Mouse (Mus musculus): ENCODE measurements at regions not wholly inside any gene's neighbourhood (a gene's known extent, or its start where the extent isn't known, plus 50 kb on each side); places are given as distances from the start of the nearest gene placed in this dataset.
A peak's percentile ranks its signal among the peaks of the same experiment; 100 is the strongest.

GRCm38 (mm10) chr8:92427801-92428200 is 70.4 kb downstream of the Irx5 start:
- DNase-seq = no peak

DNA sequence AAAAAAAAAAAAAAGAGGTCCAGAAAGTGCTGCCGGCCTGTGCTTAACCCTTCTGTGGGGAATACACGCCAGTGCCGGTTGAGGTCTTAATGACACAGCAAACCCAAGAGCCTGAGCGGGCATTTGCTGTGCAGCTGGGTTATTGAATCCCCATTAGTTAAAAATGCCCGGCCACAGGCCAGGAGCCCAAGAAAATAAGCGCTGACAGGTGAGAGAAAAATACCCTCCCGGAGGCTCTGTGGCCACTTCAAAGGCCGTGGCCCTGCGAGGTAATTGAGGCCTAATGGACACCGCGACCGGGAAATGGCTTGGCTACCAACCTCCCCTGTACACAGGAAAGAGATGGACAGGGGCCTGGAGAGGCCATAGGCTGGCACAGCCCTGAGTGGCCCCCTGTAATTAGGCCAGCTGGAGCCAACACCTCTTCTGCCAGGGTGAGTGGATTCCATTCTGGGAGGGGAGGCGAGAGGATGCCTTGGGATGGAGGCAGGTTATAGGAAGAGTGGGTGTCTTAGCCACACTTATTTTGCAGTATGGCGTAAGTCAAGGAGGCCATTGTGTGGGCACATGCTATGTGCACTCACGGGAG is 79.7 kb downstream of the Irx5 start:
- no peak for DNase-seq

- no peak for DNase-seq
Observed at GRCm38 (mm10) chr8:92438294-92438693, 80.9 kb downstream of the Irx5 start.

DNA sequence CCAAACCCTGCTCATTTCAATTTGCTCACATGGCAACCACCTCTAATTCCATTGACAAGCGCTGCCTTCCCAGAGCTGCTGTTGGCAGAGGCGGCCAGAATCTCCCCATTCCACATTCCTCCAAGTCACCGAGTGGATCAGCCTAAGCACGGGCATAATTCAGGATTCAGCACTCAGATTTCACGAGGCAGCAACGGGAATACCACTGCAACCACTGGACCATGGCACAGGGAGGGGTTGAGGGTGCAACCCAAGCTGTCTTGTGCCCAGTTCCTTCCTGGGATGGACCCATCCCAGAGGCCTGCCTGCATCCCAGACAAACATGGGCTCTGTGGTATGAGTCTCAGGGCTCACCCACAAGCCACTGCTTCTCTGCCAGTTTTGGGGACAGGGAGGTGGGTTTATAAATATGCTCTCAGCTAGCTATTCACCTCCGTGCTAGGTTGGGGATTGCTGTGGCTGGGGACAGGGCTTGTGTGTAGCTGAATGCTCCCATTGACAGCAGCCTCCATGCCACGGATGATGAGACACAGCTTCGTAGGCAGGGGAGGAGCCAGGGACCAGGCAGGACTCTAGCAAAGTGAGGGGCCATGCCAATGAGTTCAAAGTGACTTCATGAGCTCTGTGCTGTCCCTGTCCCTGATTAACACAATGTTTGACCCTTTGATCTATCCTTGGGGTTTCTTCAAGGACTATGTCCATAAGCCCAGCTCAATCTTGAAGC is 82.5 kb downstream of the Irx5 start:
- no peak for DNase-seq

DNA sequence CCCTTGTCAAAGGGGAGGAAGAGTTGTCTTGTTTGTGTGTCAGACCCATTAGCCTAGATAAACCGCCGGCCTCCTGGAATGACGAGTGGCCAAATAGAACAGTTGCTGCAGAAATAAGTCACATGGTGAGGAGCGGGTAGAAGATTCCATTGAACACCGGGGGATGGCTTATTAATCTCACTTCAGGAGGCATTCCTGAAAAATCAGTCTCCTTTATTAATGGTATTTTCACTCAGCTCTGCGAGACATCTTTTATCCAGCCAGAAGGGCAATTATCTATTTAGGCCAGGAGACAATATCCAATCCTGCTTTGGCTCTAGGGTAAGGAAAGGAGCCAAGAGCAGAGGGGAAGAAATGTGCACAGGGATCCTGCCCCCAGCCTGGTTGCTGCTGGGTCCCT is 84.7 kb downstream of the Irx5 start:
- DNase-seq = no peak

DNA sequence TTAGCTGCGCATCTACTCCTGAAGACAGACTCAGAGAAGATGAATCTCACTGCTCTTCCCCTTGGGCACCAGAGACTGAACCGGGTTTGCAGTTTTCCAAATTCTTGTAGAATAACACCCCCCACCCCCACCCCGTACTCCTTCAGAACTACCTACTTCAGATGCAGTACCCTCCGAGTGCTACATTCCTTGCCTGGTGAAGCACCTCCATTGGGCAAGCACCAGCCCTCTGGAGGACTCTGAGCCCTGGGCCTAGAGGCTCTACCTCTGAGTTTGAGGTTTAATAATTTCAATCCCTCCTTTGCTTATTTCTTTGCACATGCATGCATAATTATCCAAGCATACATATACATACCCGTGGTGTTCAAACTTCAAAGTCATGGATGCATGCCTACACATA is 101.9 kb downstream of the Irx5 start:
- no peak for DNase-seq

DNA sequence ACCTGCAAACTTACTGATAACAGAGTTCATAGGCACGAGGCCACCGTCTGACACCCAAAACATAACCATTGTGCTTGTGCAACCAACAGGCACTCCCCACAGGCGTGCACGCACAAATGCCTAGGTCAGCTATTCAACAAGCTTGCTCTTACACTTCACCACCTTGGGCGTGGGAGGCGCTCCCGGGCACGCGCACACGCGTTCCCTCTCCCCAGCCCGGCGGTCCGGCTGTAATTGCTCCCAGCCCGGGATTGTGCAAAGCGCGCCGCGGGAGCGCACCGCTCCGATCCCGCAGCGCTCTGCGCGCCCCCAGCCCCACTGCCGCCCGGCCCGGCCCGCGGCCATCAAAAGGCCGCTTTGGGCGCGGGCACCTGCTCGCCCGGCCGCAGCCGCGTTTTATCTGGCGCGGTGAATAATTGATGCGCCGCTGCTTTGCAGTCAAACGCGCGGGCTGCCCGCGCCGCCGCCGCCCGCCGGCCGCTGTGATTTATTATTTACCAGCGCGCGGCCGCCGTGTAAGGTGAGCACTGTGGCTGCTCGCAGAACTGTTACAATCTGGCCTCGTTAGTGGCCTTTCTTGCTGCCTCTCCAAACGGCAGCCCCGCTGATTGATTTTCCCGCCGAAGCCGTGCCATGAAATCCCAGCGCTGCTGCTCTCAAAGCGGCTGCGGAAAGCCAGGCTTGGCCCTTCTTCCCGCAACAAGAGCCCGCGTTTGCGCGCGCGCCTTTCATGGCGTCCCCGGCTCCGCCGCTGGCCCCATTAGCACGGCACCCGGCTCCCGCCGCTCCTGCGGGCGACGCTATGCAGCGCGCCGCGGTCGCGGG is 102.9 kb downstream of the Irx5 start:
- DNase-seq = peak; percentile 7

DNA sequence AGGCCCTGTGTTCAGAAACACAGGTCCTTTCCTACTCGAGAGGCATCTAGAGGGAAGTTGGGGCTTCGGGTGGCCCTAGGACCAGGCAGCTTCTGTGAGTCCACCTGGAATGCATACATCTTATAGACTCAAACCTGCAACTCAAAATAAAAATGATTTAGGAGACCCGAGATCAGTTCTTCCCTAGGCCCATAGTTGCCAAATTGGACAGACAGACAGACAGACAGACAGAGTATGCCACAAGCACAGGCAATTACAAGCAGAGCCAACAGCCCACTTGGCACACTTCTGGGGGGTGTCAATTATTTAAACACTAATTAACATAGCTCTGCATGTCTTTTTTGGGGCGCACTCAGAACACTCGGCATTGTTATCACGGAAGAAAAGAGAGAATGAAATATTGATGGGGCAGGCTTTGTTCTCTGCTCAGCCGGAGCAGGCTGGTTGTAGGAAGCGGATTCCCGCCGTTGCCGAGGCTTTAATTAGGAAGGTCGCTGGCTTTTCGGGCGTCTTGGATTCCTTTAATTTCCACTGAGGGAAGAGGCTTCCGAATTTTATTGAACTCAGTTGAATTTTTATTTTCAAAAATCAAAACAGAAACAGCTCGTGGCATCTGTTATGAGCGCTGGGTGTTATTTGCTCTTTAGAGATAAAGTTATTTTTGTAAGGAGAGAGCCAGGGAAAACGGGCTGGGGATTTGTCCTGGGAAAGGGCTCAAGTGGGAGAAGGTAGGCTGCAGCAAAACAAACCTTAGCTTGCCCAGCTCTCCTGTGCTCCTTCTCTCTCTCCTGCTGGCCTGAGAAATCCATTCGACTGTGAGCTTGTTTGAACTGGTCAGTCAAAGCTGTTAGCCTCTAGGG is 111.9 kb downstream of the Irx5 start:
- no peak for DNase-seq

GRCm38 (mm10) chr8:92472257-92472656 is 114.8 kb downstream of the Irx5 start:
- no peak for DNase-seq

DNA sequence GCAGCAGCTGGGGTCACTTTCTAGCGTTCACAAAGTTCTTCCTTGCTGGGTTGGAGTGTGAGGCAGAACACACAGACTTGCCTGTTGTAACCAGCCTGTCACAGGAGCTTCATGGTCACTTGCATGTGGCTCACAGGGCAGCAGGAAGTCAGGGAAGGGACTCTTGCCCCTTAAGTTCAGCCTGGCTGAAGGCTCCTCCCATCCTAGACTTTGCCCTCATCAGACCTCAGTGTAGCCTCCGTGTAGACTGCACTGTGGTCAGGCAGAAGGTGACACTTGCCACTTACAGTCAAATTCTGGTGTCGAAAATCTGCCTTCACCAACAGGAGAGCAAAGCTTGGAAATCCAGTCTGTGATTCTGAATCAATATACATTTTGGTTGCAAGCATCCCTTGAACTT is 115.4 kb downstream of the Irx5 start:
- no peak for DNase-seq

GRCm38 (mm10) chr8:92482393-92482792 is 125.0 kb downstream of the Irx5 start:
- DNase-seq = no peak

GRCm38 (mm10) chr8:92483055-92483765 is 125.8 kb downstream of the Irx5 start:
- peak; percentile 13 for DNase-seq

DNA sequence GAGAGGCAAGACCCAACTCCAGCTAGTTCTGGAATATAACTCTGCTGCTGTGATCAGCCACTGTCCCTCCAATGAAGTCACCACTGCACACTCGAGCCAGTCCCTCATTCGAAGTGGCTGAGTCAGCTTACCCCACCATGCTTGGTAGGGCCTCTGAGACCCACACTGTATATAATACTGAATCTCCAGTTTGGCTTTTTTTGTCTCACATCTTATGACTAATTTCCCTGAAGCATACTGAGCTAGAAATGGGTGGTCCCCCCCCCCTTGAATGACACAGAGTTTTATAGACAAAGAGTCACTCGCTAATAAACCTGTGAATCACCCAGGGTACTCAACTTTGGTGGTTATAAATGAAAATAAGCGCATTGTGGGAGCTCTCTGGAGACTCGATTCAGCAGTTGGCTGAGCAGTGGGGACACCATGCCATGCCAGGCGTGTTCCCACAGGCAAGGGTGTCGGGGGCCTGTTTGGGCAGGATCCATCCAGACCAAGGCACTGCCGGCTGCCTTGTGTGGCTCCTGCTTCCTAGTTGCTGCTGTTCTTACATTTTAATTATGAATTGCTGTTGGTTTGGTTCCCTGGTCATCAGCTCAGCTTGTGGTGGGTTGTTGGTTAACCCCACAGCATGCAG is 131.2 kb downstream of the Irx5 start:
- no peak for DNase-seq

DNA sequence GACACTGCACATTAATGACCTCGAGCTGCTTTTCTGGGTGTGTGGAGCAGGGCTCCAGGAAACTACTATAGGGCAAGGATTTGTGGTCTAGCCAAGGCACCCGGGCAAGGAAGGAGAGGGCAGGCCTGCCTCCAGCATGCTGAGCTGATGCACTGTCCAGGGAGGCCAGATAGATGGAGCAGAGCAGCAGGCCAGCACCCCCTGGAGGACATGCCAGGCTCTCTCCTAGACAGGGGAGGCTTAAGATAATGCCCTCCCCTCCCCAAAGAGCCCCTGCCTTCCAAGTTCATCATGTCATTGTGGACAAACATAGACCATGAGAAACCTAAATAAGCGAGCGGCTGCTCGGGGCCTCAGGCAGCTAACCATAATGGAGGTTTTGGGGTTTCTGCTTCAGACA is 134.1 kb downstream of the Irx5 start:
- no peak for DNase-seq

DNA sequence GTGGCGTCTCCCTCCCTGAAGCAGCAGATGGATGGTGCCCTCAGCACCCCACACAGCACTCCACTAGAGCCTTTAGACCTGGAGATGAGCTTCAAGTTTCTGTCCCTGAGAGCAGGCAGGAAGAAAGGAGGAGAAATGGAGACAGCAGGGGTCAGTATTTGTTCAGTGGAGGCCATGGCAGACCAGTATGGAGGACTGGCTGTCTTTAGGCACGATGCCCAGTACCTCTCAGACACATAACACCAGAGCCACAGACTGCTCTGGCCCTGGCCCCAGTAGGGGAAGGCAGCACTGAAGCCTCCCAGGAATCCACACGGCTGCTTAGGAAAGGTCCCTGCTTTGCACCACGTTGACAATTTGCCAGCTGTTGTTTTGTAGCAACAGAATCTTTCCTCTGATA is 136.0 kb downstream of the Irx5 start:
- DNase-seq = peak; percentile 51

GRCm38 (mm10) chr8:92505552-92506281 is 148.3 kb downstream of the Irx5 start:
- DNase-seq = no peak

- peak; percentile 29 for DNase-seq
Observed at GRCm38 (mm10) chr8:92506436-92506835, 149.0 kb downstream of the Irx5 start.

DNA sequence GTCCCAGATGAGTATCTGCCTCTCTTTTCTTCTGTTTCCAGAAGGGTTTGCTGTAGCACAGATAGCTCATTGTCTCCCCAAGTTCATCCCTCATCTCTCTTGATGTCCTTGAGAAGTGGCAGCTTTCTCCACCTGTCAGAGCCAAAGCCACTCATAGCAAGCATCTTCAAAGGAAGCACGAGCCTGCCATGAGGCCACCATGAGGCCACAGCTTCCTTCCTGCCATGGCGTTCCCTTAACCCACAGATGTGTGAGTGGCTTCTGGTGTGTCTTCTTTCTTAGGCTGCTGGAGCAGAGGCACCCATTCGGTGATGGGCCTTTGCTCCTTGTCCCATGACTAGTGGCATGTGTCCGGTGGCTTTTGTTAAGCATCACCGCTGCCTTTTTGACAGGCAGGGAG is 149.5 kb downstream of the Irx5 start:
- DNase-seq = no peak

DNA sequence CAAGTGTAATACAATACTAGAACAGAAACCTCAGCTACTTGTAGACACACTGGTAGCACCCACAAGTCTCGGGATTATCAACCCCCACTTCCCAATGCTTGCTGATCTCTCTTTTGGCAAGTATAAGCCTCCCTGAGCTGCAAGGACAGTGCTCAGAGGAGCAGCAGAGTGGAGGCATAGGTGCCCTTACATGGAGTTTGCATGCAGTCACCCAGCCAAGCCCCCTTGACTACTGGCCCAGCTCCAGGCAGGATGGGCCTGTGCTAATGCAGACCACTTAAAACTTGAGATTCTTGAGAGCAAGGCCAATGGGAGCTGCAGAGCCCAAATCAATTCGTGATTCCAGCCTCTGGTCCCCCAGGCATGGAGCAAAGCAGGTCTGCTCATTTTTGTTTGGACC is 158.0 kb downstream of the Irx5 start:
- DNase-seq = no peak

DNA sequence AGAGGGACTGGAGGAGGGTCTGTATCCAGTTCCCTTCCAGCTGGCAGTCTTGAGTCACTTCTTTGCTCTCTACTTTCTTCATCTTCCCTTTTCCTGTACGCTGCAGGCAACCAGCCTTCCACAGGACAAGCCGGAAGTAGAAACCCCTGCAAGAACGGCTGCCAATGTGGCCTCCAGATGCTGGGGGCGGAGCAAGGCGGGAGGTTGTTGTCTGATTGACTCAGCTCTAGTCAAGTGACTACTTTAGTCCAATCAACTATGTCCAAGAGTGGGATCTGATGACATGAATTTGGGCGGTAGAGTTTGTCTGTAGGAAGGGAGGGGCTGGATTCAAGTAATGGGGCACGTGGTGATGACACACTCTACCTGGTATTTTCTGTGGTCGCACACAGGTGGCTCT is 156.1 kb upstream of the Irx6 start:
- DNase-seq = no peak

DNA sequence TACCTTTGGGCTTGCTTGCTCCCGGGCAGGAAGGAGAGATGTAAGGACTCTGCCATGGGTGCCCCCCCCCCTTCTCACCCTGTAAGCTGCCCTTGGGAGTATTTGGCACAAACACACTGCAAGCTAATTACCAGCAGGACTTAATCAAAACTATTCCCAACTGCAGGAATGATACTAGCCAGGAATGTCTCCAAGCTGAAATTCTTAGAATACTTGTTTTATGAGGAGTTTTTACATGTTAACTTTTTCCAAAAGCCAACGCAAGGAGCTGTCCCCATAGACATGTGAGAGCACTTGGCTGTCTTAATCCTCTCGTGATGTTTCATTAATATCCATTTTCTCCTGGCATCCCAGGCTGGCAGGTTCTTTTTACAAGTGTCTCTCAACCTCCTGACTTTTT is 155.6 kb upstream of the Irx6 start:
- DNase-seq = no peak
